Mouse (Mus musculus): Measurements from ENCODE around the gene Hpca.

DNA sequence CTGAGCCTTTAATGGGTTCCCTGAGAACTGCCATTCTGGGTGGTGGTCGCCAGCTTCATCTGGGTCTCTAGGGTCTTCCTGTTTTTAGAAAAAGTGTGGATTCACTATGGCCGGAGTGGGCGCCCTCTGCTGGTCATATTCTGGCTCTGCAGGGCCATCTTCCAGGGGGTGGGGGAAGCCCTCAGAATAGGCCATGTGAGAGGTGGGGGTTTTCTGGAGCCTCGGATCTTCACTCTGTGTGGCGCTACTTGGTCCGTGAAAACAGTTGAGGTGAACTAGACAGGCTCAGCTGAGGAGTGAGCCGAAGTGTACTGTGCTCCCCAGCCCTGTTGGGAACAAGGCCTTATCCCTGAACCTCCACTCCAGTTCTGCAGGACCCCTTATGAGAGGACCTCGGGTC lies 8.3 kb upstream of the Hpca start:
- TF ChIP-seq CTCF (conservative IDR thresholded peaks at IDR 0.05; ENCODE audit: low read length) = peak; percentile 93
- no peak for TF ChIP-seq POU5F1 (IDR thresholded peaks at IDR 0.05; ENCODE audit: borderline replicate concordance, low read length)

Data from E14TG2a.4 (cell line).